Mouse (Mus musculus) cortical plate, adult 2 months (tissue): ENCODE data around the gene 6030445D17Rik.

Experiments
- CTCF ChIP-seq: fragments of 200-500 bp; IDR thresholded peaks from 2 replicates; pipeline ENCODE4 v1.5.1; 2011; ENCODE audit warnings: mild to moderate bottlenecking, control low read depth, low read length; ENCODE audit not compliant: insufficient read depth; ENCODE audit errors: extremely low read depth
- POLR2A ChIP-seq: fragments of 200-500 bp; IDR thresholded peaks from 2 replicates; pipeline ENCODE4 v1.6.1; 2011; ENCODE audit warnings: mild to moderate bottlenecking, low read length, control low read depth; ENCODE audit not compliant: insufficient read depth; ENCODE audit errors: extremely low read depth

DNA sequence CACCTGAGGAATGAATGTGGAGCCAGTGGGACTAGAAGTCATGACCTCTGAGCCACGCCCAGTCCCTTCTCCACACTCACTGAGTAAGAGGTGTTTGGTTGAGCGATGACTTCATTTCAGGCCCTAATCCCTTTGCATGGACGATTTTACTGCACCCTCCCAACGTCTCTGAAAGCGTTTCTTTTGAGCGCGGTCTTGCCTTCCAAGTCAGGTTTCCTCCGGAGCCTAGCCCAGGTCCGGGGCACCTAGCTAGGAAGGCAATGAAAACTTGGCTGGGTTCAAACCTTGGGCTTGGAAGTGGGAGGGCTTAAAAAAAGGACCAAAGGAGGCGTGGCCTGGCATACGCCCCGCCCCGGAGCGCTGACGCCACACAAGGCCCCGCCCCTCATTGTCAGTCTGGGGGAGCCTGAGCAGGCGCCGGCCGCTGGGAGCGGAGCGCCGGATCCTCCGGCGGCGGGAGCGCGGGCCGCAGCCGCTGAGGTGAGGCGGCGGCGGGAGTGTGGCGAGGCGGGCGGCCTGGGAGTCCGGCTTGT, 7.4 kb downstream of the 6030445D17Rik start, which contains the start of gene Luzp1:
- TF ChIP-seq CTCF (no peak), POLR2A (peak; percentile 77; the same call in 1 of the 2 replicates)
